In genomic region chr9:109027521-109027920, GRCm38 (mm10) we compare ENCODE assay signal across 18 mouse cellular contexts. TPM values are rescaled to one million over a fixed set of nuclear protein-coding genes. Genes with fewer than 3 reads are reported as not detected.
DNase-seq lines count a peak whose midpoint lies in the region.
"Had no signal": no experiment of that assay in that cellular context is flagged by ENCODE, and none has a peak within 500 bp of the region (broad histone marks: within the 10 kb centered on the region; RNA-seq: fewer than 3 reads in every experiment).

No protein-coding gene starts in this region.

- intact Hi-C loops in gastrocnemius, postnatal 36 days (cut with DNase I), result no loop called here
- intact Hi-C loops in left cerebral cortex, postnatal 4 days (cut with DNase I), result no loop called here
- intact Hi-C loops in heart, postnatal 10 days (cut with DNase I), result no loop called here

- no peak overlapping the region for H3K4me3 ChIP-seq in brown adipose tissue, adult 24 weeks (ENCODE audit: insufficient read depth, low read depth, low read length)
- H3K4me3 ChIP-seq: forebrain, embryonic 12.5 days; liver, embryonic 12.5 days; megakaryocyte, embryonic 14.5 days; neural tube, embryonic 13.5 days had no signal

- peaks cover 8% of the 10 kb centered on the region for H3K4me1 ChIP-seq in brown adipose tissue, adult 24 weeks (ENCODE audit: control insufficient read depth, insufficient read depth, insufficient read length, low read length)
- H3K4me1 ChIP-seq: forebrain, embryonic 12.5 days; neural tube, embryonic 13.5 days had no signal

- peak; percentile 70 for DNase-seq in gastrocnemius, adult 18-20 months (ENCODE audit: low spot score)
- DNase-seq in gastrocnemius, postnatal 36 days, result no peak
- peak; percentile 37 for DNase-seq in left cerebral cortex, postnatal 4 days
- no peak for DNase-seq in left cerebral cortex, adult 9 months (ENCODE audit: low spot score in 2 of 2)
- peak; percentile 67 to 74 for DNase-seq in heart, postnatal 10 days
- DNase-seq in layer of hippocampus, adult 11-12 months (ENCODE audit: low spot score), result no peak
- DNase-seq in c-Kit-positive CD71-positive TER-119-positive erythroid progenitor cells, embryonic 14.5 days (ENCODE audit: low spot score), result no peak
- DNase-seq: cerebellum, adult 18-20 months; layer of hippocampus, adult 9-11 months; retina, postnatal 1 day had no signal

- 0 out of 2 replicates have a peak overlapping the region, but pooled peaks have one; percentile 17 for H3K27ac ChIP-seq in brown adipose tissue, adult 24 weeks (replicated peaks; ENCODE audit: low read depth, low read length)
- H3K27ac ChIP-seq: forebrain, embryonic 12.5 days; liver, embryonic 12.5 days; neural tube, embryonic 13.5 days had no signal

RNA-seq across cellular contexts. Expression of gene Shisa5, which starts 10.8 kb away (rescaled TPM):
- 10 to 100 TPM in 1 of 2 experiments, 1 to 10 TPM in 1; 9.8 to 15.5 TPM for total RNA-seq in gastrocnemius, adult 18-20 months (2021)
- 10 to 100 TPM; 11.9 to 13.4 TPM for total RNA-seq in gastrocnemius, postnatal 36 days (2021)
- 10 to 100 TPM; 48.3 to 54.7 TPM for total RNA-seq in left cerebral cortex, postnatal 4 days (2021)
- polyA plus RNA-seq in brown adipose tissue, adult 24 weeks (2012; ENCODE audit: insufficient read depth, insufficient read length, missing spikeins), result 30.4 and 48.6 TPM in 2 replicates
- total RNA-seq in heart, postnatal 10 days (2021), result 10 to 100 TPM; 51.6 to 53.2 TPM

RNA-seq across cellular contexts. Expression of gene Trex1, which starts 32.0 kb away (rescaled TPM):
- 10 to 100 TPM; 13.1 to 17.2 TPM for total RNA-seq in gastrocnemius, adult 18-20 months (2021)
- total RNA-seq in gastrocnemius, postnatal 36 days (2021), result 10 to 100 TPM; 11.6 to 11.8 TPM
- total RNA-seq in left cerebral cortex, postnatal 4 days (2021), result 10 to 100 TPM; 14.8 to 15.1 TPM
- polyA plus RNA-seq in brown adipose tissue, adult 24 weeks (2012; ENCODE audit: insufficient read depth, insufficient read length, missing spikeins), result 6.6 and 16.6 TPM in 2 replicates
- total RNA-seq in heart, postnatal 10 days (2021), result 10 to 100 TPM in 1 of 2 experiments, 1 to 10 TPM in 1; 9.8 to 12.2 TPM

RNA-seq across cellular contexts. Expression of gene Pfkfb4, which starts 35.9 kb away (rescaled TPM):
- 10 to 100 TPM; 18.8 to 43.0 TPM for total RNA-seq in gastrocnemius, adult 18-20 months (2021)
- 10 to 100 TPM; 37.3 to 46.3 TPM for total RNA-seq in gastrocnemius, postnatal 36 days (2021)
- 10 to 100 TPM; 25.5 to 25.8 TPM for total RNA-seq in left cerebral cortex, postnatal 4 days (2021)
- polyA plus RNA-seq in brown adipose tissue, adult 24 weeks (2012; ENCODE audit: insufficient read depth, insufficient read length, missing spikeins), result 3.4 and 3.8 TPM in 2 replicates
- 1 to 10 TPM; 2.4 TPM for total RNA-seq in heart, postnatal 10 days (2021)

RNA-seq across cellular contexts. Expression of gene Ucn2, which starts 41.7 kb away (rescaled TPM):
- under 1 TPM; 0.27 to 0.90 TPM for total RNA-seq in gastrocnemius, adult 18-20 months (2021)
- under 1 TPM; 0.23 to 0.67 TPM for total RNA-seq in gastrocnemius, postnatal 36 days (2021)
- total RNA-seq in left cerebral cortex, postnatal 4 days (2021), result under 1 TPM in 1 of 2 experiments, not detected in 1; 0.78 TPM
- not detected in 2 replicates for polyA plus RNA-seq in brown adipose tissue, adult 24 weeks (2012; ENCODE audit: insufficient read depth, insufficient read length, missing spikeins)
- total RNA-seq in heart, postnatal 10 days (2021), result not detected
- total RNA-seq: hematopoietic stem cell, adult 5-6 weeks had no signal
- polyA plus RNA-seq: forebrain, embryonic 12.5 days; liver, embryonic 12.5 days; lung, embryonic 16.5 days; midbrain, embryonic 16.5 days; neural tube, embryonic 13.5 days had no signal

RNA-seq across cellular contexts. Expression of gene Atrip, which starts 46.4 kb away (rescaled TPM):
- total RNA-seq in gastrocnemius, adult 18-20 months (2021), result 1 to 10 TPM; 8.9 to 9.2 TPM
- 1 to 10 TPM; 7.8 to 8.3 TPM for total RNA-seq in gastrocnemius, postnatal 36 days (2021)
- total RNA-seq in left cerebral cortex, postnatal 4 days (2021), result 10 to 100 TPM; 33.4 to 37.4 TPM
- polyA plus RNA-seq in brown adipose tissue, adult 24 weeks (2012; ENCODE audit: insufficient read depth, insufficient read length, missing spikeins), result 3.6 and 4.8 TPM in 2 replicates
- total RNA-seq in heart, postnatal 10 days (2021), result 10 to 100 TPM in 1 of 2 experiments, 1 to 10 TPM in 1; 9.2 to 10.4 TPM

Comparison
In these comparisons a context has a peak if more than half of its experiments do, and no peak if none do; other contexts are left out.
1. DNase-seq: peak in gastrocnemius, adult 18-20 months (single experiment), left cerebral cortex, postnatal 4 days (single experiment) and heart, postnatal 10 days (2 of 2); none in gastrocnemius, postnatal 36 days (0 of 2), left cerebral cortex, adult 9 months (0 of 2), layer of hippocampus, adult 11-12 months (single experiment) and c-Kit-positive CD71-positive TER-119-positive erythroid progenitor cells, embryonic 14.5 days (single experiment).
2. RNA of gene Pfkfb4, which starts 35.9 kb away (total RNA-seq): 37.3 to 46.3 TPM in gastrocnemius, postnatal 36 days, 18.8 to 43.0 TPM in gastrocnemius, adult 18-20 months and 25.5 to 25.8 TPM in left cerebral cortex, postnatal 4 days; 2.4 TPM in heart, postnatal 10 days; every median in the first group is over 4 times any median in the second.